Mouse (Mus musculus): ENCODE measurements around the gene Bcl6.

Bcl6 gene

DNA sequence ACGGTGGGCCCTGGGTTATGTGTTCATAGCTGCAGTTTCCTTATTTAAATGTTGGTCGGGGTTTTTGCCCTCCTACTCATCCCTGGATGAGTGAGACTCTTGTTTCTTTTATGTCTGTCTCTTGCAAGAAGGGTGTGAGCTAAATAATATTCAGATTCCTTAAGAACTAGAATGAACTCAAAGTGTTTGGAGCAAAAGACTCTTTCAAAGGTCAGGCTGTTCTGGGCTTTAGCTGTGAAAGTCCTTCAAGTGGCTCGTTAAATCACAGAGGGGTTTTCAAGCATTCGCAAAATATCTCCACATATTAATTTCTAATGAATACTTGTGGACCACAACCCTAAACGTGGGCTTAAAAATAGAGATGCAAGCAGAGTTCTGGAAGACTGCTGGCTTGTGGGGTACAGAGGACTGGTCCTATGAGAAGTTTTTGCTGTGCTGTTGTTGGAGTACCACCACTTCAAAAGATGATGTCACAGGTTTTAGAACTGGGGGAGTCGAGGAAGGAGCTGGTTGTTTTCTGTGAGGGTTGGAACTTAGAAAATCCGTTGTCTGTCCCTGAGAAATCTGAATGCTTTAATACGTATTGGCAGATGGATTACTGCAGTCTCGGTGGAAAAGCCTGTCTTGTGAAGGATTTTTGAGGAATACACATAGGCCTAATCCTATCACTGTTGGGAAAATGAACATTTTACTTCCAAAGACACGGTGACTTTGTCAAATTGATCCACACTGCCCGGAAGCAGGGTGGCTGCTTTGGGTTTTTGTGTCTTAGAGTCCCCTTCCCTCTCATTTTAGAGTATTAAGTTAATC, 1.7 kb upstream of the Bcl6 start:
- no peak for DNase-seq (ENCODE audit: low spot score)

DNA sequence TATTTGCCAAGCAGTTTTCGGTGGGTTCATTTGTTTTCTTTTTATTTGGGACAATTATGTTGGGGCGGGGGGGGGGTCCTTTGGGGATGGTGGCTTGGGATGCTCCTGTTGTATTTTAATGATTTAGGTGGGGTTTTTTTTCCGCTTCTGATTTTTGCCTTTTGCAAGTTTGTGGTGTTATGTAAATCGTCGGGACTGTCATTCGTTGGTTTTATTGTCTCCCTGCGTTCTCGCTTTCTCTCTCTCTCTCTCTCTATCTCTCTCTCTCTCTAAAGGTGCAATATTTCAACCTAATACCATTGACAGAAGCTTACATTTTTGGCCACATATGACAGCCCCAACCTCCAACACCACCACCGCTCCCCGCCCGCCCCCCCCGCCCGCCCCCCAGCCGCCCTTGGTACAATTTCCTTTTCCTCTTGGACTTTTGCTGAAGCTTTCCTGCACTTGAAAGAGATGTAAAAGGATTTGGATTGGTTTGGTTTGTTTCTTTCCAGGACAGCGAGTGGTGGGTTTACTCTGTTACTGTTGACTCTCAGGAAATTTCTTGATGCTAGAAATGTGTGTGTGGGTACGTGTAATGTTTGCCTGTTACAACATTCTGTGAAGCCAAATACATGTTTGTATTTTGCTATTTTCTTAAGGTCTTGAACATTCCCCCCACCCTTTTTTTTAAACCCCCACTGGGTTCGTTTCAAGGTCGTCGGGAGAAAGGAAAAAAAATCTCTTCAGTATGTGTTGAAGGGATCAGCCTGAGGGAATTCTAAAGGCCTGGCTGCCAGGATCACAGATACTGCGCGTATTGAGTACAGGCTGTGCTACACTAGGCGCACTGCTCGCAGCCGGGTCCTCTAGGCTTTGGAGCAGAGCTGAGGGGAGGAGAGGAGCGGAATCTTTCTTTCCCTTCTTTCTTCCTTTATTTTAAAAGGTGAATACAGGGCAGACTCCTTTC, 833 bp upstream of the Bcl6 start:
- DNase-seq (ENCODE audit: low spot score) = no peak

DNA sequence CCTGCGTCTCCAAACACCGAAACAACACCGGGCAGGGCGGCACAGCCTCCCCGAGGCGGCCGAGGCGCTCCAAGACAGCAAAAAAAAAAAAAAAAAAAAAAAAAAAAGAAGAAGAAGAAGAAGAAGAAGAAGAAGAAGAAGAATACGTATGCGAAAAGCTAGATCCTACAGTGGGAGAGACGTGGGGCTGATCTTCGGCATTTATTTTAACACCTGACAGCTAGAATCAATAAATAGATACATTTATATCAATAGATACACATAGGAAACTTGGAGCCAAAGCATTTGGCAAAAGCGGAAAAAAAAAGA, 541 bp downstream of the Bcl6 start:
- no peak for DNase-seq (ENCODE audit: low spot score)

DNA sequence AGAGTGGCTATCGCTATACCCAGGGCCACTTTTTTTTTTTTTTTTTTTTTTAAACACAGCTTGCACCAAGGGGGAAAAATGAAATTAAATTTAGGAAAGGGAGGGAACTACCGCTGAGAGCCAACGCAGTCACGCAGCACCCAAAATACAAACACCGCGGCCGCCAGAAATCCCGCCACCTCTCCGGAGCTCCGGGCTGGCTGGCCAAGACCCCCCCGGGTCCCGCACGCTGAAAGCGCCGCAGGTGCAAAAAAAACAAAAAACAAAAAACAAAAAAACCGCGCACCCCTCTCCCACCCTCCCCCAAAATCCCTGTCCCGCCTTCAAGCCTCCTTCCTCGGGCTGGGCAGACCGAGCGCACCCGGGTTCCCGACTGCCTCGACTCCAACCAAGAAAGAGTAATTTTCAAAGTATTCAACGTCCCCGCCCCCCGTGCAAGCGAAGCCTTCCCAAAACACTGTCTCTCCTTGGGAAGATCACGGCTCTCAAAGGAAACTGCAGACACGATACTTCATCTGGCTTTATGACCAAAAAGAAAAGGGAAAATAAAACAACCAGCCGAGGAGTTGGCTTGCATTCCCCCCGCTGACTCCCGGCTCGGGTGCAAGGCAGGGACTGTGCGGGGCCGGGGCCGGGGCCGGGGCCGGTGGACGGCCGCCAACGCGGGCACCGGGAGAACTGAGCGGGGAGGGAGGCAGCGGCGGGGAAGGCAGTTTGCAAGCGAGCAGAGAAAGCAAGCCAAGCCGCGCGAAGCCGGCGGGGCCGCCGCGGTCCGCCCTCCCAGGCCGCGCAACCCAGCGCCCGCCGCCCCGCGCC, 1.1 kb downstream of the Bcl6 start:
- peak; percentile 60 for DNase-seq (ENCODE audit: low spot score)

DNA sequence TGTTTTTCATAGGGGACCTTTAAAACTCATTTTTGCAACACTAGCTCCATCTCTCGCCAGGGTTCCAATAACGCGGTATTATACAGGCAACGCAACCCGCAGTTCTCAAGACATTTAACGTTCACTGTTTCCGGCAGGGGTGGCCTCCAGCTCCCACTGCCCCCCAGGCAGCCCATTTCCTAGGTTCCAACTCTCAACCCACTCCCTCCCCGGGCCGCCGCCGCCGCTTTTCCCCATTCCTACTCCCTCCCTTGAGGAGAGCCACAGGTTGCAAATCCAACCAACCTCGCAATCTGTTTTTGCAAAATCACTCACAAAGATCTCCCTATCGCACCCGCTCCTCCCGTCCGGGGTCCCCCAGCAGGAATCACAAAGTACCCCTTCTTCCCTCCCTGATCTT, 1.8 kb downstream of the Bcl6 start:
- DNase-seq (ENCODE audit: low spot score) = no peak

- no peak for DNase-seq (ENCODE audit: low spot score)
Observed at GRCm38 (mm10) chr16:23986176-23986575, 2.5 kb downstream of the Bcl6 start.

- no peak for DNase-seq (ENCODE audit: low spot score)
Observed at GRCm38 (mm10) chr16:23985467-23985861, 3.2 kb downstream of the Bcl6 start.

GRCm38 (mm10) chr16:23984760-23985466, 3.7 kb downstream of the Bcl6 start:
- DNase-seq (ENCODE audit: low spot score) = no peak

- DNase-seq (ENCODE audit: low spot score) = peak; percentile 76
Observed at GRCm38 (mm10) chr16:23984183-23984582, 4.5 kb downstream of the Bcl6 start.

DNA sequence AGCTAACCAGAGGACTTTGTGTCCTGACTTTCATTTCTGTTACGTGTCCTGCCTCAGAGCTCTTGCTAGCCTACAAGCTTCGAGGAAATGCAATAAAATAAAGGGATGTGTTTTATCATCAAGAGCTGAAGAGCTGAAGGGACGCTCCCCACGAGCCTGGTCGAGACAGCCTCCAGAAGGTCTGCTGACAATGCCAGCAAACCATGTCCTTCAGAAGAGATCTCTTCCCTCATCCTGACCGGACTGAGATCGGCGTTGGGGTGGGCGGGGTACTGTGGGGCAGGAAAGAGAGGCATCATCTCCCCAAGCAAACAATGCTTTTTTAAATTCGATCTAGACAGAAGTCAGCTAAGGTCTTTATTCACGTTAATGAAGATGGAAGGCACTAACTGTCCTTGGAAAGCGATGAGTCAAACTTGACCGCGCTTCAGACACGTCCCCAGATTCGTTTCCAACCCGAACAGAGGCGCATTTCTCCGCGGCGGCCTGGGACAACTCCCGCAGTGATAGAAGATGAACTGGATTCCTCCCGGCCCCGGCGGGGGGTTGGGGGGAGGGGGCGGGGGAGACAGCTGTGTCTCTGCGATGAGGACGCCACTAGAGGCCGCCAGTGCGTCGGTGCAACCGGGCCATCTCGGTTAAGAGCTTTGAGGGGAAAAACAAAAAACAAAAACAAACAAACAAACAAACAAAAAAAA, 5.6 kb downstream of the Bcl6 start:
- peak; percentile 53 for DNase-seq (ENCODE audit: low spot score)

DNA sequence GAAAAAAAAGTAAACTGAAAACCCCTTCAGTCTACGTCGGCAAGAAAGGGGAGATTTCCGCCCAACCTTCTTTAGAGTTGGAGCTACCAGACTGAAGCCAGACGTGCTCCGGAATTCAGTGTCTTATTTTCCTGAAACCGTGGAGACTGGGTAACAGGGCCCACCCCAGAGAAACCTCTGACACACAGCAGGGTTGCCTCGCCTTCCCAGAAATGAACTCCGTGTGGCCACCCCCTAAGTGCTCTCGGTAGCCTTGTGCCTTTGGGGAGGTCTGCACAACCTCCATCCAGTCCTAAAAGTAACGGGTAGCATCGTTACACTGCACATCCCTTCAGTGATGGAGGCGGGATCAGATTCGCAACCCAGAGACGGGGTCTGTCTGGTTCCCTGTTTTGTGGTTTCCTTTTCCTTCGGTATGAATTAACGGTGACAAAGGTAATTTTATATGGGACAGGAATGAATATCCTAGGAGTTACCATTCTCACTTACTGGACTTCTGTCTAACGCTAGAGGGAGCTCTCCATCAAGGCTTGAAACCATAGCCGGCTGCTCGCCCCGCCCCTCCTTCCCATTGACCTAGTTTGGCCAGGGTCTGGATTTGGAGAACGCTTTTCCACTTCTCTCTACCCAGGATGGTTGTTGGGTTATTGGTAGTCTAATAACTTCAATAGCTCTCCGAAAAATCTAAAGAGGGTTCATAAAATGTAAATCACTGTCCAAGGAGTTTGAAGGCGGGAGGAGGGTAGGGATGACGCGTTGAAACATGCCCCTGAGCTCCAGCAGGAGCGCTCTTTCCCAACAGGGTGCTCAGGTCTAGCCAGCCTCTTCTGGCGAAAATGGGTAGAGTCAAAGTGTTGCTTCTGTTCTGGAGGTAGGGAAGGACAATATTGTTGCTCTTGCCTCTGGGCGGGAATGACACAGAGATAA, 6.5 kb downstream of the Bcl6 start:
- DNase-seq (ENCODE audit: low spot score) = no peak

DNA sequence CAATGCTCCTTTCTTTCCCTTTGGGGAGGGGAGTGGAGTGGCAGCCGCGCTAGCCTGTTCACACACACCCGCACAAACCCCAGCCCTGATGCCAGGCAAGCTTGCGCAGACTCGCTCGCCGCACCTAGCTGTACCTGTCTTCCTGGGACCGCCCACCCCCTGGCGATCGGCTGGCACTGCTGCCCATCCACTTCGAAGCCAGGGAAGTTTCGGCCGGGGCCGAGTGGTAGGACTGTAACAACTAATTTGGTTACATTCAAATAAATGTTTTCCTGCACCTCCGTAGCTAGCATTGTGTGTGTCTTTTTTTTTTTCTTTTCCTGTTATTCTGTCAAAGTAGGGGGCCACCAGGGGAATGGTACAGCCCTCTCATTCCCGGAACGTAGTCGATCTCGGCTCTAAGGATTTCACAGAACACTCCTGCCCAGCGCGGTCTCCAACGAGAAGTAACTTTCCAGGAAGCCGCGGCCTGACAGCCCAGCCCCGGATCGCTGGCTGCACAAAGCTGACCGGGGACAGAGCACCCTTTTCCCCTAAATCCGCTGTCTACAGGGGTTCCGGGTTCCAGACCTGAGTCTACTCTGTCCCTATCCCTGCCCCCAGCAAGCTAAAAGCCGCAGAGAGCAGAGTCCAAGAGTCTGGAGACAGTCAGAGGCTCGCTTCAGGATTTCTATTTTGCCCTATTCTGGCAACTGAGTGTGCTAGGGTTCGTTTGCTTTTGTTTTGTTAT, 7.5 kb downstream of the Bcl6 start:
- DNase-seq (ENCODE audit: low spot score) = no peak

GRCm38 (mm10) chr16:23980201-23980870, 8.3 kb downstream of the Bcl6 start:
- no peak for DNase-seq (ENCODE audit: low spot score)

DNA sequence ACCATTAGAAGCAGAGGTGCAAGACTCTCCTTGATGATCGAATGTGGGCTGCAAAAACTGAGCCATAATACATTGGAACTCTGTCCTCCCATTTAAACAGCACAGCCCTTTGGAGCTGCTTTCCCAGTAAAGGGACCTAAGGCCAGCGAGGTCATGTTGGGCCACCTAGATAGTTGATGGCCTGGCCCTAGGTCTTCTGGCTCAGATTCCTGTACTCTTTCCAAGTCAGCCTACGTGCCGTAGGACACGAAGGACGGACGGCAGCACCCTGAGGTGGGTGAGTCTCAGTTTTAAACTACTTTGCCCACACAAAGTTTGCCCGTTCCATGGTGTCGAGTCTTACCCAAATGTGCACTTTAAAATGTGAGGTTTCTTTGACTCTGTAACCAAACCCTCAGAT, 9.2 kb downstream of the Bcl6 start:
- DNase-seq (ENCODE audit: low spot score) = no peak

DNA sequence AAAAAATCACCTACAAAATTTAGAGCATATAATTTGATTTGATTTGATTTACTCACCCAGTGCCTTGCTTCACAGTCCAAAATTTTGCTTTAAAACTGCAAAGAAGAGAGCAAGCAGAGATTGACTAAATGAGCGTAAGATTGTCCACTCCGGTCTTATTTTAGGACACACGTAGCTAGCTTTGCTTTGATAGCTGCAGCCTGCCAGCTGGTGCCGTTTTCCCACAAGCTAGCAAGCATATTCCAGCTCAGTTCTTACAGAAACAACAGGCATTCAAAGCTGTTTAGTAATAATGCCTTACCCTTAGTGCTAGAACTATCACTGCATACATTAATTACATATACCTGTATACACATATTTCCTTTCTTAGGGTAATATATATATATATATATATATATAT, 10.2 kb downstream of the Bcl6 start:
- DNase-seq (ENCODE audit: low spot score) = no peak

- DNase-seq (ENCODE audit: low spot score) = no peak
Observed at GRCm38 (mm10) chr16:23977732-23978131, 10.9 kb downstream of the Bcl6 start.

GRCm38 (mm10) chr16:23976196-23976595, 12.5 kb downstream of the Bcl6 start:
- DNase-seq (ENCODE audit: low spot score) = no peak

DNA sequence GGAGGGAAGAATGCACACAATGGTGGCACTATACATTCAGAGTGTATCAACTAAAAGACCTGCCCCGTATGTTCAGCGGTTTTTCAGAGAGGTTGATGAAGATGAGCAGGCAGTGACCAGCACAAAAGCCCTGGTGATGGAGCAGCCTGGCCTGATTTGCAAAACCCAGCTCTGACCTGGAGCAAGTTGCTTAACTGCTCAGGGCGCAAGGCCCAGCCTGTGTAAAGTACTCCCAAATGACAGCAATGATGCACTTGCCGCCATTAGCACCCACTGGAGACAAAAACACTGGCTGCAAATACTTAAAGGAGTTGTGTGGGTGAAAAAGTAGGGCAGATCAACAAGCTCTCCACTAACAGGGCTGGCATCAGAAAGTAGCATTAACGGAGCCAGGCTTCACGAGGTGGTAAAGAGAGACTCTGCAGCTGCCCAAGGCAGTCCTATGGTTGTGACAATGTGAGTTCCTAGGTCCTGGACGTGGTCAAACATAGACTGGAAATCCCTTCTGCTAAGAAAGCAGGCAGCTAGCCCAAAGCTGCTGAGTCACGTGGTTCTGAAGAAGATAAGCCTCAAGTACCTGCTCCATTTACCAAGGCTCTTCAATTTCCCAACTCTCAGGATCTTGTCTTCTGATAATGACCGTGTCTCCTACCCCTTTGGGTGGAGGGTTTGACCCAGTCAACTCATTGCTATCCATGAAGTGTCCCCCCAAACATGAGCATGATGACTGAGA, 14.9 kb downstream of the Bcl6 start:
- no peak for DNase-seq (ENCODE audit: low spot score)
